Mouse (Mus musculus): Measurements from ENCODE around the gene Ankub1. TPM values are rescaled to one million over a fixed set of nuclear protein-coding genes. Genes with fewer than 3 reads are reported as not detected.

The Ankub1 gene
- polyA plus RNA-seq, 1 experiment from 2014 or later = not detected

DNA sequence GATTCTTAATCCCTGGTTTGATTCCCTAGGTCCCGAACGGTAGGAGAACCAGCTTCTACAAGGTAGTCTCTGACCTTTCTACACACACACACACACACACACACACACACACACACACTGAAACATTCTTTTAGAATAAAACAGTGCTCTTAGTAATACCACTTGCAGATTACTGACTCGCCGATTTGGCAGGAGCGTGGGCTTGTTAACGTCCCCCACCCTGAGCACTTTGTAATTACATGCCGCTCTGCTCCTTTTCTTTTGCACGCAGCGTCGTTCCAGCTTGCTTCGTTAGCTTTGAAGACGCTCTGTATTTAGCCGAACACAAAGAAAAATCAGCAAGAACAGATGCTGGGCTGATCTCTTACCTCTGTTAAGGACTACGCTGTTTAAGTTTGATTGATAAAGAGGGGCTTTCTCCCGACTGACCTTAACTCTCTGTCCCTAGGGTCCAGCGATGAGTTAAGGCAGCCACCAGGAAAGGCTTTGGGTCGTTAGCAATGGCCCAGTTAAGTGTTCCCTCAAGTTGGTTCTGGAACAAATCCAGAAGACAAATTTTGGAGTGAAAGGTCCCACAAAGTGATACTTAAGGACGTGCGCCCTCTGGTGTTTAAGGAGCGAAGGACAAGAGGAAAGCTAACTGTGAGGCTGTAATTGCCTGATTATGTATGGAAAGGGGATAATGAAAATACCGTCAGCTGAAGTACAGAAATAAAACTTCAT is 67.2 kb downstream of the Ankub1 start:
- 36% methylated on average over 21 of the region's 21 CpGs for whole genome bisulfite sequencing
- Histone ChIP-seq H3K9me3 (ENCODE audit: control insufficient read depth, low read length) (no peaks in the 10 kb centered on the region), H3K4me2 (ENCODE audit: low read length) (peak overlapping the region; percentile 46), H3K36me3 (ENCODE audit: control insufficient read depth, insufficient read depth, low read length) (no peaks in the 10 kb centered on the region), H3K27me3 (replicated peaks; ENCODE audit: control insufficient read depth, insufficient read depth, low read length) (no peaks in the 10 kb centered on the region), H3K4me3 (ENCODE audit: low read depth, low read length) (peak overlapping the region; percentile 21), H3K27ac (ENCODE audit: low read depth) (no peak overlapping the region), H3K9ac (ENCODE audit: low read length) (0 out of 2 replicates have a peak overlapping the region, but pooled peaks have one; percentile 34), H3K4me1 (replicated peaks; ENCODE audit: control insufficient read depth, insufficient read depth, low read length) (no peaks in the 10 kb centered on the region)
- peak; percentile 90 for DNase-seq (ENCODE audit: low spot score)
- ATAC-seq (replicated peaks; ENCODE audit: low FRiP score, low TSS enrichment, low read depth) = peak; percentile 32; the same call in 1 of the 2 replicates

DNA sequence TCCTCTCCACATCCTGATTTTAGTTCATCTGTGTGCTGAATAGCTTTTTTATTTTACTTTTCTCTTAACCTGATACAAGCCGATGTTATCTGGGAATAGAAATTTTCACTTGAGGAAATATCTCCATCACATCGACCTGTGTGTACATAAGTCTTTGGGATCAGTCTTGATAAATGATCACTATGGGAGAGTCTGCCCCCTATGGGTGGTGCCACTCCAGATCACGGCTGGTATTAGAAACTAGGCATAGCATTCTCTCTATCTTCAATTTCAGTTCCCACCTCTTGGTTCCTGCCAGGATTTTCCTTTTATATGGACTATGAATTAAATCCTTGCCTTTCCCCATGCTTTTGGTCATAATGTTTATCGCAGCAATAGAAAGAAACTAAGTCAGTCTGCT is 72.9 kb downstream of the Ankub1 start:
- Histone ChIP-seq H3K27me3 (replicated peaks; ENCODE audit: control insufficient read depth, insufficient read depth, low read length) (no peaks in the 10 kb centered on the region), H3K9ac (ENCODE audit: low read length) (no peak overlapping the region), H3K36me3 (ENCODE audit: control insufficient read depth, insufficient read depth, low read length) (no peaks in the 10 kb centered on the region), H3K4me2 (ENCODE audit: low read length) (no peak overlapping the region), H3K27ac (ENCODE audit: low read depth) (no peak overlapping the region), H3K4me3 (ENCODE audit: low read depth, low read length) (no peak overlapping the region), H3K9me3 (ENCODE audit: control insufficient read depth, low read length) (no peaks in the 10 kb centered on the region), H3K4me1 (replicated peaks; ENCODE audit: control insufficient read depth, insufficient read depth, low read length) (no peaks in the 10 kb centered on the region)
- no peak for DNase-seq (ENCODE audit: low spot score)
- ATAC-seq (replicated peaks; ENCODE audit: low FRiP score, low TSS enrichment, low read depth) = no peak
- 79% methylated on average over 4 of the region's 4 CpGs for WGBS

DNA sequence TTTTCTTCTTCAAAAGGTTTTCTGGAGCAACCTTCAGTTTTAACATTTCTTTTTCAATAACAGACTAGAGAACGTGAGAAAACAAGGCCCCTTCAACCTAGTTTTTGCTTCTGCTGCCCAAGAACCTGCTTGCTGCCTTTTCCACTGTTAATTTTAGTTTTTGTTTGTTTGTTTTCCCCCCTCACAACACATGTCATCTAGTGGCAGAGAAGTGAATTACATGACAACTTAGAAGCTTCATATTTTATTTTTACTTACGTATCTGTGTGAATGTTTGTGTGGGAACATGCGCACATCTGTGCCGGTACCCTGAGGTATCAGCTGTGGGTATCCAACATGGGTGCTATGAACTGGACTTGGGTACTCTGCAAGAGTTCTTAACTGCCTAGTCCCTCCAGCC is 76.9 kb downstream of the Ankub1 start:
- ATAC-seq (replicated peaks; ENCODE audit: low FRiP score, low TSS enrichment, low read depth) = no peak
- Histone ChIP-seq H3K4me2 (ENCODE audit: low read length) (no peak overlapping the region), H3K27me3 (replicated peaks; ENCODE audit: control insufficient read depth, insufficient read depth, low read length) (no peaks in the 10 kb centered on the region), H3K36me3 (ENCODE audit: control insufficient read depth, insufficient read depth, low read length) (no peaks in the 10 kb centered on the region), H3K4me1 (replicated peaks; ENCODE audit: control insufficient read depth, insufficient read depth, low read length) (no peaks in the 10 kb centered on the region), H3K9ac (ENCODE audit: low read length) (no peak overlapping the region), H3K4me3 (ENCODE audit: low read depth, low read length) (no peak overlapping the region), H3K9me3 (ENCODE audit: control insufficient read depth, low read length) (no peaks in the 10 kb centered on the region), H3K27ac (ENCODE audit: low read depth) (no peak overlapping the region)
- no peak for DNase-seq (ENCODE audit: low spot score)
- 87% methylated on average over 4 of the region's 4 CpGs for WGBS

DNA sequence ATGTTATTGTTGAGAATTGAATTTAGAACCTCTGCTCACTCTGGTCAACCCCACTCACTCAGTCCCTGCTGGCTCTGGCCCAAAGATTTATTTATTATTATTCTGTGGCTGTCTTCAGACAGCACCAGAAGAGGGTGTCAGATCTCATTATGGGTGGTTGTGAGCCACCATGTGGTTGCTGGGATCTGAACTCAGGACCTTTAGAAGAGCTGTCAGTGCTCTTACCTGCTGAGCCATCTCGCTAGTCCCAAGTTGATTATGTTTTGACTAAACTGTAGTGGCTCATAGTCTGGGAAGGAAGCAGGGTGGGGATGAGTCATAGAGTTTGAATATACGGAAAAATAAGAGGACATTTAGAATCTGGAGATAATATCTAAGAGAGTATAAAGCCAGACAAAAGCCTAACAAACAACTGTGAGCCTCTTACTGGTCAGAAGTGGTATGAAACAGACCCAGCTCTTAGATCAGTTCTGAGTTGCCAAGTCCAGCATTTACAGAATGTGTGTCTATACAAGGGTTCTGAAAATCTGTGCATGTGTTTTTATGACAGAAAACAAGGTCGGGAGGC is 80.1 kb downstream of the Ankub1 start:
- ATAC-seq (replicated peaks; ENCODE audit: low FRiP score, low TSS enrichment, low read depth) = no peak

DNA sequence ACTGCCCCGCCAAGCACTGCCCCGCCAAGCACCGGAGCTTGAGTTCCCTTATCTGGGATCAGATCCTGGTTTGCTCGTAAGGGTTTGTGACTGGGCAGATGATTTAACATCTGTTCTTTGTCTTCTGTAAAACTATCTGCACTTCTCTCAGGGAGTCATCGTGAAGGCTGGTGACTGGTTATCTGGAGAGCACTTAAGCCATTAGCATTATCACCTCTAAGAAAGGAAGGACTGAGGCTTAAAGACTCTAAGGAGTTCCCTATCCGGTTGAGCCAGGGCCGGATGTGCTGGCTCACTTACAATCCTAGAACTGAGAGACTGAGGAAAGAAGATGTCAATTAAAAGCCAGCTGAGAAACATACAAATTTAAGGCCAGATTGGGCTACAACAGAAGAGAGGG is 80.8 kb downstream of the Ankub1 start:
- Histone ChIP-seq H3K36me3 (ENCODE audit: control insufficient read depth, insufficient read depth, low read length) (no peaks in the 10 kb centered on the region), H3K4me2 (ENCODE audit: low read length) (no peak overlapping the region), H3K9me3 (ENCODE audit: control insufficient read depth, low read length) (no peaks in the 10 kb centered on the region), H3K4me1 (replicated peaks; ENCODE audit: control insufficient read depth, insufficient read depth, low read length) (no peaks in the 10 kb centered on the region), H3K4me3 (ENCODE audit: low read depth, low read length) (no peak overlapping the region), H3K9ac (ENCODE audit: low read length) (no peak overlapping the region), H3K27ac (ENCODE audit: low read depth) (no peak overlapping the region), H3K27me3 (replicated peaks; ENCODE audit: control insufficient read depth, insufficient read depth, low read length) (no peaks in the 10 kb centered on the region)
- DNase-seq (ENCODE audit: low spot score) (no peak), ATAC-seq (replicated peaks; ENCODE audit: low FRiP score, low TSS enrichment, low read depth) (no peak)
- 43% methylated on average over 7 of the region's 7 CpGs for WGBS

More for the DNA sequence above, 80.1 kb downstream of the Ankub1 start:
- Histone ChIP-seq H3K9me3 (ENCODE audit: control insufficient read depth, low read length) (no peaks in the 10 kb centered on the region), H3K27me3 (replicated peaks; ENCODE audit: control insufficient read depth, insufficient read depth, low read length) (no peaks in the 10 kb centered on the region), H3K4me2 (ENCODE audit: low read length) (no peak overlapping the region), H3K4me3 (ENCODE audit: low read depth, low read length) (no peak overlapping the region), H3K36me3 (ENCODE audit: control insufficient read depth, insufficient read depth, low read length) (no peaks in the 10 kb centered on the region), H3K27ac (ENCODE audit: low read depth) (no peak overlapping the region), H3K9ac (ENCODE audit: low read length) (no peak overlapping the region), H3K4me1 (replicated peaks; ENCODE audit: control insufficient read depth, insufficient read depth, low read length) (no peaks in the 10 kb centered on the region)
- no peak for DNase-seq (ENCODE audit: low spot score)
- WGBS = 74% methylated on average over 3 of the region's 3 CpGs

Small RNA genes within 50 kb of the gene (microRNA-seq; reads per million reads assigned to microRNA genes)
- not detected for gene Mir6377

Other genes starting within 250 kb of the Ankub1 start
- gene Wwtr1, start 116.9 kb downstream of the Ankub1 start, polyA plus RNA-seq (2014; fragmentation: Nextera tagmentation; extraction: Ambion mirVana) = 20.4 and 23.4 TPM in 2 replicates
- 86.8 and 95.9 TPM in 2 replicates for gene Commd2, start 41.1 kb downstream of the Ankub1 start, polyA plus RNA-seq (2014; fragmentation: Nextera tagmentation; extraction: Ambion mirVana)
- 66.6 and 71.6 TPM in 2 replicates for gene Rnf13, start 43.3 kb upstream of the Ankub1 start, polyA plus RNA-seq (2014; fragmentation: Nextera tagmentation; extraction: Ambion mirVana)
- gene Pfn2, start 155.3 kb upstream of the Ankub1 start, polyA plus RNA-seq (2014; fragmentation: Nextera tagmentation; extraction: Ambion mirVana) = 112 and 124 TPM in 2 replicates